Mouse (Mus musculus) E14TG2a.4 (cell line): Measurements from ENCODE around the gene Pdzd4.
A peak's percentile ranks its signal among the peaks of the same experiment; 100 is the strongest.

Experiments
- H3K27me3 ChIP-seq: 2 replicates; pipeline ENCODE4 v1.6.1; 2014; ENCODE audit warnings: low read length, control low read depth; ENCODE audit not compliant: insufficient read depth
- H3K36me3 ChIP-seq: 2 replicates; pipeline ENCODE4 v1.6.1; 2014; ENCODE audit warnings: low read length, control low read depth; ENCODE audit not compliant: insufficient read depth
- H3K4me1 ChIP-seq: replicated peaks from 2 replicates; pipeline ENCODE4 v1.6.1; 2014; ENCODE audit warnings: low read depth, low read length, control low read depth
- H3K4me3 ChIP-seq: replicated peaks from 2 replicates; pipeline ENCODE4 v1.5.1; 2014; ENCODE audit warnings: mild to moderate bottlenecking, low read length
- H3K9me3 ChIP-seq: 2 replicates; pipeline ENCODE4 v1.6.1; 2014; ENCODE audit warnings: low read length, control low read depth
- CTCF ChIP-seq: conservative IDR thresholded peaks from 2 replicates; pipeline ENCODE4 v1.5.1; 2014; ENCODE audit warnings: low read length
- NANOG ChIP-seq: IDR thresholded peaks from 2 replicates; pipeline ENCODE4 v1.6.1; 2014; ENCODE audit warnings: borderline replicate concordance, low read length, mixed read lengths
- POU5F1 ChIP-seq: IDR thresholded peaks from 2 replicates; pipeline ENCODE4 v1.6.1; 2014; ENCODE audit warnings: low read length, borderline replicate concordance

Gene Pdzd4

DNA sequence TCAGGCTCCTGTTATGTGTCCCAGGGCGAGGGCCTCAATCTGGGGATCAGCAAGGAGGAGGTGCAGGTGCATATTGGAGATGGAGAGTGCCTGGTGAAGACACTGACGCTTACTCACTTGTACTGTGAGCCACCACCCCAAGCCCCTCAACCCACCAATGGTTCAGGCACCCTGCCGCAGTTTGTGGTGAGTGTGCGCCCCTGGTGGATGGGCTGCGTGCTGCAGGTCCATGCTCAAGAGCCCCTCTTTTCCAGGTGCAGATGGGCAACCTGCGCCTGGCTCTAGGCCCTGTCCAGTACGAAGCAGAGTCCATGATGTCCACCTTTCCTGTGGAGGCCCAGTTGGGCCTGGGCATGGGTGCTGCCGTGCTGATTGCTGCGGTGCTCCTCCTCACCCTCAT lies 57.5 kb downstream of the Pdzd4 start:
- 0 out of 2 replicates have a peak, but pooled peaks cover 3% of the 10 kb centered on the region for H3K4me1 ChIP-seq
- no peak overlapping the region for H3K4me3 ChIP-seq

DNA sequence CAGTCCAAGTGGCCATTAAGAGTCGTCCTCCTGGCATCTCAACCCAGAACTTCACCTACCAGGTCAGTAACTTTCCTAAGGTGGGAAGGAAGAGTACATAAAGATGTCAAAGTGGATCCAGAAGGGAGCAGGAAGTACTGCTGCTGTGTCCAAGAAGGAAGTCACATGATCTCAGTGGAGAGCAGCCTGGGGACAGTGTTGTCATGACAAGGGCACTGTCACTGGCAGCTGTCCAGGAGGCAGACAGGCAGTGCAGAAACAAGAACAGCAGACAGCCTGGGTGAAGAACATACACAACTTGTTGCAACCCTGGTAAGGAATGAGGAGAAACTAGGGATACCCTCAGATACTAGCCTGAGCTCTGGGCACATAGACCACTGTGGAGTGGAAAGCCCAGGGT lies 59.5 kb downstream of the Pdzd4 start:
- H3K27me3 ChIP-seq: no peaks in the 10 kb centered on the region
- H3K4me3 ChIP-seq: no peak overlapping the region
- no peak for TF ChIP-seq NANOG
- no peak for TF ChIP-seq CTCF
- H3K36me3 ChIP-seq: no peaks in the 10 kb centered on the region
- 0 out of 2 replicates have a peak, but pooled peaks cover 3% of the 10 kb centered on the region for H3K4me1 ChIP-seq
- H3K9me3 ChIP-seq: no peaks in the 10 kb centered on the region

More for the DNA sequence above, 57.5 kb downstream of the Pdzd4 start:
- TF ChIP-seq NANOG (no peak), POU5F1 (no peak), CTCF (peak; percentile 55)
- Histone ChIP-seq H3K36me3 (no peaks in the 10 kb centered on the region), H3K27me3 (no peaks in the 10 kb centered on the region), H3K9me3 (no peaks in the 10 kb centered on the region)

DNA sequence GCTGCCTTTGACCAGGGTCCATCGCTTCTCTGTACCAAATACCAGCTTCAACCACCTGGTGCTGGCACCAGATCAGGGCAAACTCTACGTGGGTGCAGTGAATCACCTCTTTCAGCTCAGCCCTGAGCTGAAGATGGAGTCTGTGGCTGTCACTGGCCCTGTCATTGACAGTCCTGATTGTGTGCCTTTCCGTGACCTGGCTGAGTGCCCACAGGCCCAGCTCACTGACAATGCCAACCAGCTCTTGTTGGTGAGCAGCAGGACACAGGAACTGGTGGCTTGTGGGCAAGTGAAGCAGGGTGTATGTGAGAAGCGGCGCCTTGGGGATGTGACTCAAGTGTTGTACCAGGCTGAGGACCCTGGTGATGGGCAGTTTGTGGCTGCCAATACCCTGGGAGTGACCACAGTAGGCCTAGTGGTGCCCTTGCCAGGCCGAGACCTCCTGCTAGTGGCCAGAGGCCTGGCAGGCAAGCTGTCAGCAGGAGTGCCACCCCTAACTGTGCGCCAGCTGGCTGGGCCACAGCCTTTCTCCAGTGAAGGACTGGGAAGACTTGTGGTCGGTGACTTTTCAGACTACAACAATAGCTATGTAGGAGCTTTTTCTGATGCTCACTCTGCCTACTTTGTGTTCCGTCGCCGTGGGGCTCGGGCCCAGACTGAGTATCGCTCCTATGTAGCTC lies 66.0 kb downstream of the Pdzd4 start:
- no peaks in the 10 kb centered on the region for H3K4me1 ChIP-seq
- no peak for TF ChIP-seq NANOG
- no peak for TF ChIP-seq CTCF
- TF ChIP-seq POU5F1: no peak
- H3K9me3 ChIP-seq: no peaks in the 10 kb centered on the region
- H3K27me3 ChIP-seq: no peaks in the 10 kb centered on the region
- H3K4me3 ChIP-seq: no peak overlapping the region
- H3K36me3 ChIP-seq: no peaks in the 10 kb centered on the region

DNA sequence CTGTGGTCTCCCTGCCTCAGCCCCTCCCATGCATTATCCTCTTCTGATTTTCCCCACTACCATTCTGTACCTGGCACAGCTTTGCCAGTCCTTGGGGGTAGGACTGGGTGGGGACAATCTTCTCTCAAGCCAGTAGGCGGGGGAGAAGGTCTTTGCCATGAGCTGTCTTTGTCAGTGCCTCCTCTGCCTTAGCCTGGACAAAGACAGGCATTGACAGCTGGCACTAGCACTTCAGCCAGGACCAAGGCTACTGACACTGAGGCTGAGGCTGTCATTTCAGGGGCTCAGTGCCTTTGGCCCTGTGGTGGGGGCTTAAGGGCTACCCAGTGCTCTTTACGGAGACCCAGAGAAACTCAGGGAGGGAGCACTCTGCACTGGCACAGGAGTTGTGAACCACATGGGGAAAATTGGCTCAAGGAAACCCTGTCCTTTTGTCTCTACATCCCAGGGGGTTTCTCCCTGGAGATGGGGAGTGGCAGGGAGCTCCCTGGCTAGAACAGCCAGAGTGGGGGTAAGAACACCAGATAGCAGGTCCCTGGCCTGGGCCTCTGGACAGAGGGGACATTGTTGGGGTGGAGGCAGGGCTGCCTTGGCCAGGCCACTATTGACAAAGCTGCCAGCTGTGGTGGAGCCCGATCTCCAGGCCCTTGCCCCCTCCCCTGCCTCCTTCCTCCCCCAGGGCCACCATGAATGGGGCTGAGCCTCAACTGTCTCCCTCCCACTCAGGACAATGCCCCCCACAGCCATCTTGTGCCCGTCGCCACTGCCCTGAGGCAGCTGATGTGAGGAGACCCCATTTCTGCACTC lies 68.2 kb downstream of the Pdzd4 start, which contains the start of gene Plxnb3:
Gene Plxnb3, plus strand, starts transcription at position 757 of the 807 bp plus-strand sequence.
- Histone ChIP-seq H3K36me3 (no peaks in the 10 kb centered on the region), H3K9me3 (0 out of 2 replicates have a peak, but pooled peaks cover 3% of the 10 kb centered on the region), H3K4me1 (no peaks in the 10 kb centered on the region), H3K27me3 (no peaks in the 10 kb centered on the region), H3K4me3 (no peak within 1 kb of the TSS)
- no peak for TF ChIP-seq POU5F1
- TF ChIP-seq CTCF: no peak
- no peak for TF ChIP-seq NANOG

DNA sequence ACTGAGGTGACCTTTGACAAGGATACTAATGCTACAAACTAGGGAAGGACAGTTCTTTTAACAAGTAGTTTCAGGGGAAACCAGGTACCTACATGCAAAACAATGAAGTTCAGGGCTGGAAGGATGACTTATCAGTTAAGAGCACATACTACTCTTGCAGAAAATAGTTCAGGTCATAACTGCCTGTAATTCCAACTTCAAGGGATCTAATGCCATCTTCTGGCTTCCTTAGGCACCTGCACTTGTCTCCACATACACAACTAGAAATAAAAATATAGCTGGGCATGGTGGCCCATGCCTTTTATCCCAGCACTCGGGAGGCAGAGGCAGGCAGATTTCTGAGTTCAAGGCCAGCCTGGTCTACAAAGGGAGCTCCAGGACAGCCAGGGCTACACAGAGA lies 75.8 kb downstream of the Pdzd4 start:
- H3K4me3 ChIP-seq: no peak overlapping the region
- peaks cover 11% of the 10 kb centered on the region for H3K4me1 ChIP-seq

DNA sequence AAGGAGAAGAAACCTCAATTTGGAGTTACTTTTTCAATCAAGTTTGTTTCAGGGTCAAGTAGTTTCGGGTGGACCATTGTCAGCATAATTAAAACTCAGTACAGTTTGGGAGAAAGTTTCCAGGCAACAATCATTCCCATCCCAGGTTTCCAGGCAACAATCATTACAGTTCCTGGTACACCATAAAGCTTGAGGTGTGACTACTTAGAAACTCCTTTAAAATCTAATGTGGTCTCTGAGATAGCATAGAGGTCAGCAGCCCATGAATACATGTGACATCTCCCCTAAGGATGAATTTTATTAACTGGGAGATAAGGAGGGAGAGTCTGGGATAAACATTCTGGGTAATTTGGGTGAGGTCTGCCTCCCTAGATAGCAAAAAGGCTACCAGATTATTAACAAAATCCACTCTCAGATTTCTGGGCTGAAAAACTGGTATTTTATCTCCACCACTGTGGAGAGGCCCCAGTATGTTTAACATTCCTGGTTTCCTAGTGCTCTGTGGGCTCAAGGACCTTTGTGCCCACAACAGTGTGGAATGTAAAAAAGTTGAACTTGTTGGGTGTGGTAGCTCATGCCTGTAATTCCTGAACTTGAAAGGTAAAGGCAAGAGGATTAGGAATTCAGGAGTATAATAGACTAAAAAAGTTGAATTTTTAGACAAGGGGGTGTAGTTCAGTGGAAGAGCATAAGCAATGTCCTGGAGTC lies 79.8 kb downstream of the Pdzd4 start:
- Histone ChIP-seq H3K27me3 (no peaks in the 10 kb centered on the region), H3K4me1 (peaks cover 20% of the 10 kb centered on the region), H3K9me3 (no peaks in the 10 kb centered on the region), H3K36me3 (no peaks in the 10 kb centered on the region), H3K4me3 (no peak overlapping the region)
- TF ChIP-seq CTCF (no peak), NANOG (no peak), POU5F1 (no peak)

More for the DNA sequence above, 75.8 kb downstream of the Pdzd4 start:
- H3K9me3 ChIP-seq: 0 out of 2 replicates have a peak, but pooled peaks cover 6% of the 10 kb centered on the region
- TF ChIP-seq CTCF (no peak; the same call in 1 of the 2 replicates), NANOG (no peak), POU5F1 (no peak)
- H3K36me3 ChIP-seq: no peaks in the 10 kb centered on the region
- H3K27me3 ChIP-seq: no peaks in the 10 kb centered on the region
